Mouse (Mus musculus) E14TG2a.4 (cell line): ENCODE measurements at regions not wholly inside any gene's neighbourhood (a gene's known extent, or its start where the extent isn't known, plus 50 kb on each side); places are given as distances from the start of the nearest gene placed in this dataset.
A peak's percentile ranks its signal among the peaks of the same experiment; 100 is the strongest.

Source experiments
- H3K27me3 ChIP-seq: 2 replicates; pipeline ENCODE4 v1.6.1; 2014; ENCODE audit warnings: low read length, control low read depth; ENCODE audit not compliant: insufficient read depth
- H3K36me3 ChIP-seq: 2 replicates; pipeline ENCODE4 v1.6.1; 2014; ENCODE audit warnings: low read length, control low read depth; ENCODE audit not compliant: insufficient read depth
- H3K4me1 ChIP-seq: replicated peaks from 2 replicates; pipeline ENCODE4 v1.6.1; 2014; ENCODE audit warnings: low read depth, low read length, control low read depth
- H3K4me3 ChIP-seq: replicated peaks from 2 replicates; pipeline ENCODE4 v1.5.1; 2014; ENCODE audit warnings: mild to moderate bottlenecking, low read length
- H3K9me3 ChIP-seq: 2 replicates; pipeline ENCODE4 v1.6.1; 2014; ENCODE audit warnings: low read length, control low read depth
- CTCF ChIP-seq: conservative IDR thresholded peaks from 2 replicates; pipeline ENCODE4 v1.5.1; 2014; ENCODE audit warnings: low read length
- NANOG ChIP-seq: IDR thresholded peaks from 2 replicates; pipeline ENCODE4 v1.6.1; 2014; ENCODE audit warnings: borderline replicate concordance, low read length, mixed read lengths
- POU5F1 ChIP-seq: IDR thresholded peaks from 2 replicates; pipeline ENCODE4 v1.6.1; 2014; ENCODE audit warnings: low read length, borderline replicate concordance

DNA sequence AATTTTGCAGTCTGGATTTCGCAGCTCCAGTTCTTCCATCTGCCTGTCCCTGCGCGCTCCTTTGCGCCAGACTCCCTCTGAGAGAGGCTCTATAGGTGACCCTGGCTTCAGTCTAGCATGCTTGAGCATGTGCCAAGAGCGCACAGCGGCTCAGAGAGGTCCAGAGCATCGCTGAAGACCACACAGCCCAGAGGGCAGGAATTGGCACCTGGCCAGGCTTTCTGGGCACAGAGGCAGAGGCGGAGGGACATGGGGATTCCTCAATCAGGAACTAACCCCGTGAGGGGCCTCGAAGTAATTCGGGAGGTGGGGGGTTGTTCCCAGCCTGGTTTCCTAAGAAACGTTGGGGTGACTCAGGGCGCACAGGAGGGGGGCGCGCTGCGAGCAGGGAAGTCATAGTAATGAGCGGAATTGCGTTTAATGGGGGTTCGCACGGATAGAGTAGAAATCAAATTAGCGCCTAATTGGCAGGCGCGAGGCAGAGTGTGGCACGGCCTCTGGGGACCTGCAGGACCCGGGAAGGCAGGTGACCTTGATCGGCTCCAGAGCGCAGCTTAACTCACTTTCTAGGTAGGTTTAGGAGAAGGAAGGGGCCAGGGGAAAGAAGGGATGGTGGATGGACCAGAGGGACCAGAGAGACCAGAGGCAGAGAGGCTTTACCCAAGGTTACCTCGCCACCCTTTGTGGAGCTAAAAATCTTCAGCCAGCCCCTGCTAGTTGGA, 151.1 kb downstream of the 2410131K14Rik start:
- peaks cover 54% of the 10 kb centered on the region for H3K4me1 ChIP-seq
- H3K9me3 ChIP-seq: peaks cover 5% of the 10 kb centered on the region
- peaks cover 26% of the 10 kb centered on the region for H3K27me3 ChIP-seq
- TF ChIP-seq NANOG (no peak), CTCF (no peak), POU5F1 (no peak)
- peak overlapping the region; percentile 63 for H3K4me3 ChIP-seq
- H3K36me3 ChIP-seq: no peaks in the 10 kb centered on the region

DNA sequence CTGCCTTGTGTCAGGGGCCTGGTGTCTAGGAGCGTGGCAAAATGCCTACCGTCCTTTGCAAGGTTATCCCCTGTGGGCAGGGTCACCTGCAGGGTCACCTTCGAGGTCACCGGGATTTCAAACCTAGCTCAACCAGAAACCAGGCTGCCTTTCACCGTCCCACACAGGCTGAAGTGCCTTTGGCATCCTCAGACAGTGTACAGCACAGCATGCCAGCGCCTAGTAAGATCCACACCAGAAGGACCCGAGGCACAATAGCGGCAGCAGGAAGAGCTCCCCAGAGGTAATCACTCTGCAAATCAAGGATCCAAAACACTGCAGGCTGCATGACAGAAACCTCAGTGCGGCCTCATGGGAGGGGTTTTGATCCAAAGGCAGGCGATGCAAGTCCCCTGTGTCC, 155.9 kb downstream of the 2410131K14Rik start:
- peaks cover 22% of the 10 kb centered on the region for H3K27me3 ChIP-seq
- peaks cover 14% of the 10 kb centered on the region for H3K9me3 ChIP-seq
- TF ChIP-seq NANOG (no peak), CTCF (no peak), POU5F1 (no peak)
- H3K4me1 ChIP-seq: peaks cover 55% of the 10 kb centered on the region
- H3K4me3 ChIP-seq: no peak overlapping the region
- H3K36me3 ChIP-seq: no peaks in the 10 kb centered on the region

DNA sequence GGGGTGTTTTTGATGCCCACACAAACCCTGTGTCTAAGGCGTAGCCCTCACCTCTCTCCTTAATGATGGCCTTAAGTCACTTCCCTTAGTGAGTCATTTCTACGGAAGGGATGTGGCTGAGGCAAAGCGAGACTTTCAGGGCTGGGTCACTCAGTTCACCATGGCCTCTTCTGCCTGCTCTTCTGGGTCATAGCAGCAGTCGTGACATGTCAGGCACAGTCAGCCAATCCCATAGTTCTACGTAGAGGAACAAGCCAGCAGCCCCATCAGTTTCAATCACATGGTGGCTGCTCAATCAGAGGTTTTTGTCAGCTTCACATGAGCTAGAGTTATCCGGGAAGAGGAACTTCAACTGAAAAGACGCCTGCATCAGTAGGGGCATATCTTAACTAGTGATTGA, 156.1 kb upstream of the Med13l start:
- H3K9me3 ChIP-seq: peaks cover 14% of the 10 kb centered on the region
- H3K36me3 ChIP-seq: no peaks in the 10 kb centered on the region
- no peaks in the 10 kb centered on the region for H3K27me3 ChIP-seq
- no peak overlapping the region for H3K4me3 ChIP-seq
- peaks cover 77% of the 10 kb centered on the region for H3K4me1 ChIP-seq
- TF ChIP-seq POU5F1 (no peak), CTCF (no peak), NANOG (no peak)

- H3K9me3 ChIP-seq: peaks cover 14% of the 10 kb centered on the region
- no peaks in the 10 kb centered on the region for H3K36me3 ChIP-seq
- H3K4me1 ChIP-seq: peaks cover 80% of the 10 kb centered on the region
- no peaks in the 10 kb centered on the region for H3K27me3 ChIP-seq
- no peak for TF ChIP-seq POU5F1
- no peak for TF ChIP-seq NANOG
- no peak for TF ChIP-seq CTCF
- no peak overlapping the region for H3K4me3 ChIP-seq
Observed at GRCm38 (mm10) chr5:118405421-118405820, 155.1 kb upstream of the Med13l start.

- Histone ChIP-seq H3K36me3 (no peaks in the 10 kb centered on the region), H3K4me3 (0 out of 2 replicates have a peak overlapping the region, but pooled peaks have one; percentile 29), H3K4me1 (peaks cover 86% of the 10 kb centered on the region), H3K9me3 (peaks cover 10% of the 10 kb centered on the region), H3K27me3 (no peaks in the 10 kb centered on the region)
- TF ChIP-seq CTCF: no peak
- no peak for TF ChIP-seq POU5F1
- no peak for TF ChIP-seq NANOG
Observed at GRCm38 (mm10) chr5:118407451-118407850, 153.0 kb upstream of the Med13l start.

- Histone ChIP-seq H3K4me1 (peaks cover 88% of the 10 kb centered on the region), H3K9me3 (peaks cover 5% of the 10 kb centered on the region; the same call in 1 of the 2 replicates), H3K4me3 (0 out of 2 replicates have a peak overlapping the region, but pooled peaks have one; percentile 29), H3K27me3 (no peaks in the 10 kb centered on the region), H3K36me3 (no peaks in the 10 kb centered on the region)
- TF ChIP-seq NANOG (no peak), POU5F1 (no peak), CTCF (no peak)
Observed at GRCm38 (mm10) chr5:118407973-118408372, 152.5 kb upstream of the Med13l start.

- 0 out of 2 replicates have a peak, but pooled peaks cover 5% of the 10 kb centered on the region for H3K9me3 ChIP-seq
- H3K4me3 ChIP-seq: peak overlapping the region; percentile 80
- no peaks in the 10 kb centered on the region for H3K27me3 ChIP-seq
- no peaks in the 10 kb centered on the region for H3K36me3 ChIP-seq
- TF ChIP-seq NANOG (peak; percentile 26; the same call in 1 of the 2 replicates), CTCF (no peak), POU5F1 (no peak)
- peaks cover 92% of the 10 kb centered on the region for H3K4me1 ChIP-seq
Observed at GRCm38 (mm10) chr5:118408826-118409225, 151.7 kb upstream of the Med13l start.

- no peaks in the 10 kb centered on the region for H3K27me3 ChIP-seq
- TF ChIP-seq NANOG (no peak), POU5F1 (no peak), CTCF (no peak)
- H3K36me3 ChIP-seq: no peaks in the 10 kb centered on the region
- H3K9me3 ChIP-seq: 0 out of 2 replicates have a peak, but pooled peaks cover 5% of the 10 kb centered on the region
- H3K4me3 ChIP-seq: peak overlapping the region; percentile 62
- peaks cover 51% of the 10 kb centered on the region for H3K4me1 ChIP-seq
Observed at GRCm38 (mm10) chr5:118413428-118414282, 146.8 kb upstream of the Med13l start.
